Mouse (Mus musculus): ENCODE measurements at regions not wholly inside any gene's neighbourhood (a gene's known extent, or its start where the extent isn't known, plus 50 kb on each side); places are given as distances from the start of the nearest gene placed in this dataset.

GRCm38 (mm10) chr10:117481341-117481990, 101.7 kb upstream of the Cpsf6 start:
- TF ChIP-seq POLR2A (IDR thresholded peaks at IDR 0.05; ENCODE audit: borderline replicate concordance, extremely low read depth, low read depth, low read length) = no peak
- no peak for TF ChIP-seq CTCF (IDR thresholded peaks at IDR 0.05; ENCODE audit: insufficient read depth, low read length)
